Mouse (Mus musculus) liver, embryonic 13.5 days (tissue): Measurements from ENCODE around the gene Tagln3. TPM values are rescaled to one million over a fixed set of nuclear protein-coding genes. Genes with fewer than 3 reads are reported as not detected.
A peak's percentile ranks its signal among the peaks of the same experiment; 100 is the strongest.

Source experiments
- ATAC-seq: fragments of 200-750 bp; cut with Nextera tagmentation; 2 replicates; pipeline ENCODE4 v1.8.0; 2017; ENCODE audit warnings: low read depth, mild to moderate bottlenecking, moderate number of reproducible peaks, moderate library complexity
- DNase-seq: peaks from one replicate; pipeline ENCODE4 v3.0.0; 2022
- H3K27ac ChIP-seq: fragments of 300-500 bp; sonication (generic); 2 replicates; pipeline ENCODE4 v1.5.1; 2015; ENCODE audit warnings: moderate library complexity, mild to moderate bottlenecking, inconsistent platforms
- H3K27me3 ChIP-seq: fragments of 300-500 bp; sonication (generic); 2 replicates; pipeline ENCODE4 v1.6.1; 2015; ENCODE audit warnings: mild to moderate bottlenecking, inconsistent platforms
- H3K36me3 ChIP-seq: fragments of 300-500 bp; sonication (generic); 2 replicates; pipeline ENCODE4 v1.6.1; 2015; ENCODE audit warnings: mild to moderate bottlenecking, inconsistent platforms
- H3K4me1 ChIP-seq: fragments of 300-500 bp; sonication (generic); replicated peaks from 2 replicates; pipeline ENCODE4 v1.6.1; 2015; ENCODE audit warnings: inconsistent platforms
- H3K4me2 ChIP-seq: fragments of 300-500 bp; sonication (generic); 2 replicates; pipeline ENCODE4 v1.6.1; 2015; ENCODE audit warnings: inconsistent platforms, mild to moderate bottlenecking, moderate library complexity
- H3K4me3 ChIP-seq: fragments of 300-500 bp; sonication (generic); replicated peaks from 2 replicates; pipeline ENCODE4 v1.5.1; 2015; ENCODE audit warnings: mild to moderate bottlenecking, inconsistent platforms
- H3K9ac ChIP-seq: fragments of 300-500 bp; sonication (generic); 2 replicates; pipeline ENCODE4 v1.6.1; 2015; ENCODE audit warnings: mild to moderate bottlenecking, inconsistent platforms
- H3K9me3 ChIP-seq: fragments of 300-500 bp; sonication (generic); replicated peaks from 2 replicates; pipeline ENCODE4 v1.6.1; 2016; ENCODE audit warnings: inconsistent platforms
- WGBS: fragments of 180-500 bp; shearing (Covaris S2); methylation state at CpG from one replicate; pipeline ENCODE4 v1.1.7; 2015; ENCODE audit not compliant: insufficient replicate concordance; 5-methylcytosine and 5-hydroxymethylcytosine counted together
- polyA plus RNA-seq: library from polyadenylated mRNA; unstranded; fragments of >200 nt; fragmentation: Nextera tagmentation; extraction: Ambion mirVana; gene quantifications from 2 replicates; pipeline ENCODE4 v1.2.1, GENCODE M21; 2015

Tagln3 gene
- polyA plus RNA-seq, 1 experiment from 2014 or later, result 0.48 TPM

- H3K4me2 ChIP-seq, result no peak overlapping the region
- no peaks in the 10 kb centered on the region for H3K4me1 ChIP-seq
- 12% methylated on average over 8 of the region's 8 CpGs for WGBS
- no peak overlapping the region for H3K9ac ChIP-seq
- no peak overlapping the region for H3K27ac ChIP-seq
- no peak overlapping the region for H3K4me3 ChIP-seq
- ATAC-seq (no peak), DNase-seq (peak; percentile 13)
- no peaks in the 10 kb centered on the region for H3K36me3 ChIP-seq
- no peaks in the 10 kb centered on the region for H3K9me3 ChIP-seq
- H3K27me3 ChIP-seq, result no peaks in the 10 kb centered on the region
Measured at GRCm38 (mm10) chr16:45684815-45685214, 39.6 kb downstream of the Tagln3 start.

GRCm38 (mm10) chr16:45676462-45676861 is 47.9 kb downstream of the Tagln3 start:
- Histone ChIP-seq H3K4me3 (no peak overlapping the region), H3K27ac (no peak overlapping the region), H3K9me3 (no peaks in the 10 kb centered on the region), H3K4me1 (no peaks in the 10 kb centered on the region), H3K36me3 (no peaks in the 10 kb centered on the region), H3K9ac (no peak overlapping the region), H3K4me2 (no peak overlapping the region), H3K27me3 (no peaks in the 10 kb centered on the region)
- ATAC-seq (no peak), DNase-seq (no peak)
- 18% methylated on average over 1 of the region's 1 CpGs for WGBS

- Histone ChIP-seq H3K4me1 (no peaks in the 10 kb centered on the region), H3K9me3 (no peaks in the 10 kb centered on the region), H3K9ac (no peak overlapping the region), H3K4me3 (no peak overlapping the region), H3K36me3 (no peaks in the 10 kb centered on the region), H3K27ac (no peak overlapping the region), H3K4me2 (no peak overlapping the region), H3K27me3 (no peaks in the 10 kb centered on the region)
- 59% methylated on average over 4 of the region's 4 CpGs for WGBS
- no peak for ATAC-seq
- DNase-seq, result no peak
Measured at GRCm38 (mm10) chr16:45670005-45670404, 54.4 kb downstream of the Tagln3 start.

- ATAC-seq (no peak), DNase-seq (no peak)
- no peaks in the 10 kb centered on the region for H3K36me3 ChIP-seq
- H3K4me2 ChIP-seq, result no peak overlapping the region
- no peaks in the 10 kb centered on the region for H3K27me3 ChIP-seq
- no peak overlapping the region for H3K9ac ChIP-seq
- no peaks in the 10 kb centered on the region for H3K9me3 ChIP-seq
- WGBS, result 9% methylated on average over 3 of the region's 3 CpGs
- H3K27ac ChIP-seq, result peak overlapping the region; percentile 47
- no peaks in the 10 kb centered on the region for H3K4me1 ChIP-seq
- no peak overlapping the region for H3K4me3 ChIP-seq
Measured at GRCm38 (mm10) chr16:45668178-45668577, 56.2 kb downstream of the Tagln3 start.

- H3K36me3 ChIP-seq, result no peaks in the 10 kb centered on the region
- no peak overlapping the region for H3K27ac ChIP-seq
- H3K9me3 ChIP-seq, result no peaks in the 10 kb centered on the region
- WGBS, result 9% methylated on average over 2 of the region's 2 CpGs
- H3K4me1 ChIP-seq, result no peaks in the 10 kb centered on the region
- no peak overlapping the region for H3K4me3 ChIP-seq
- no peak overlapping the region for H3K4me2 ChIP-seq
- H3K9ac ChIP-seq, result no peak overlapping the region
- peak; percentile 9 for DNase-seq
- ATAC-seq, result peak; percentile 74
- H3K27me3 ChIP-seq, result no peaks in the 10 kb centered on the region
Measured at GRCm38 (mm10) chr16:45666136-45666535, 58.3 kb downstream of the Tagln3 start.

- DNase-seq (no peak), ATAC-seq (no peak)
- Histone ChIP-seq H3K4me3 (no peak overlapping the region), H3K36me3 (no peaks in the 10 kb centered on the region), H3K9ac (no peak overlapping the region), H3K4me1 (peaks cover 16% of the 10 kb centered on the region), H3K27me3 (no peaks in the 10 kb centered on the region), H3K4me2 (no peak overlapping the region), H3K9me3 (no peaks in the 10 kb centered on the region), H3K27ac (no peak overlapping the region)
Measured at GRCm38 (mm10) chr16:45662381-45662780, 62.0 kb downstream of the Tagln3 start.

Other genes with a start within 250 kb of the Tagln3 start
- not detected in 2 replicates for gene Gm609, start 231.6 kb downstream of the Tagln3 start, polyA plus RNA-seq
- gene Gm17783, start 192.6 kb downstream of the Tagln3 start, polyA plus RNA-seq, result not detected in 2 replicates
- not detected in 2 replicates for gene Slc9c1, start 189.3 kb downstream of the Tagln3 start, polyA plus RNA-seq
- gene Gcsam, start 114.2 kb downstream of the Tagln3 start, polyA plus RNA-seq, result 2.5 and 2.6 TPM in 2 replicates
- gene BC016579, start 70.5 kb downstream of the Tagln3 start, polyA plus RNA-seq, result 0.24 and 0.36 TPM in 2 replicates
- gene Tmprss7, start 30.9 kb downstream of the Tagln3 start, polyA plus RNA-seq, result 0.16 and 0.23 TPM in 2 replicates
- 20.4 and 22.4 TPM in 2 replicates for gene Abhd10, start 18.3 kb upstream of the Tagln3 start, polyA plus RNA-seq
- 12.9 and 14.1 TPM in 2 replicates for gene Phldb2, start 229.0 kb upstream of the Tagln3 start, polyA plus RNA-seq